In genomic region chr5:39733750-39734443, GRCm38 (mm10) we compare ENCODE assay signal across 21 mouse cellular contexts. TPM values are rescaled to one million over a fixed set of nuclear protein-coding genes. Genes with fewer than 3 reads are reported as not detected.
DNase-seq lines count a peak whose midpoint lies in the region; ATAC-seq and TF ChIP-seq lines count a peak whose summit lies in the region.
"Had no signal": no experiment of that assay in that cellular context is flagged by ENCODE, and none has a peak within 500 bp of the region (broad histone marks: within the 10 kb centered on the region; RNA-seq: fewer than 3 reads in every experiment).

No protein-coding gene starts in this region.

- dilution Hi-C loops in CH12.LX (cut with MboI; ENCODE audit: extremely low pct_ligation_motif_present, extremely low pct_unique_long_range_greater_than_20kb, low sequenced_read_pairs), result no loop called here

- no peak overlapping the region for H3K27ac ChIP-seq in CH12.LX (ENCODE audit: insufficient read depth, low read depth)
- H3K27ac ChIP-seq in intestine, postnatal 0 days (ENCODE audit: low read depth, low read length), result peak overlapping the region; percentile 80
- H3K27ac ChIP-seq in small intestine, adult 2 months (ENCODE audit: insufficient read depth, low read depth, low read length), result peak overlapping the region; percentile 83
- no peak overlapping the region for H3K27ac ChIP-seq in midbrain, embryonic 10.5 days (replicated peaks)
- H3K27ac ChIP-seq: embryonic facial prominence, embryonic 15.5 days; forebrain, embryonic 10.5 days; forebrain, embryonic 15.5 days; hindbrain, embryonic 13.5 days; hindbrain, postnatal 0 days had no signal

- no peaks in the 10 kb centered on the region for H3K27me3 ChIP-seq in CH12.LX (replicated peaks)
- no peaks in the 10 kb centered on the region for H3K27me3 ChIP-seq in intestine, postnatal 0 days (replicated peaks; ENCODE audit: control insufficient read depth, insufficient read depth, low read length)
- no peaks in the 10 kb centered on the region for H3K27me3 ChIP-seq in small intestine, adult 2 months (ENCODE audit: control insufficient read depth, insufficient read depth, low read length)
- H3K27me3 ChIP-seq in midbrain, embryonic 10.5 days (ENCODE audit: low read depth, poor library complexity, severe bottlenecking), result no peaks in the 10 kb centered on the region
- H3K27me3 ChIP-seq: embryonic facial prominence, embryonic 15.5 days; forebrain, embryonic 15.5 days; hindbrain, embryonic 13.5 days had no signal

- H3K79me2 ChIP-seq in CH12.LX (replicated peaks; ENCODE audit: control insufficient read depth, extremely low read depth, insufficient read depth, poor library complexity, severe bottlenecking), result no peaks in the 10 kb centered on the region

- H3K4me1 ChIP-seq in CH12.LX (ENCODE audit: control insufficient read depth in 1 of 2, insufficient read depth in 2 of 2), result peaks cover 0 to 14% of the 10 kb centered on the region in 2 experiments; a peak in 2 of 4 replicates
- H3K4me1 ChIP-seq in intestine, postnatal 0 days (replicated peaks; ENCODE audit: control insufficient read depth, insufficient read depth, low read length), result no peaks in the 10 kb centered on the region
- H3K4me1 ChIP-seq in small intestine, adult 2 months (ENCODE audit: control insufficient read depth, insufficient read depth, insufficient read length, low read length), result peaks cover 10% of the 10 kb centered on the region; the same call in 1 of the 2 replicates
- no peaks in the 10 kb centered on the region for H3K4me1 ChIP-seq in midbrain, embryonic 10.5 days
- H3K4me1 ChIP-seq: embryonic facial prominence, embryonic 15.5 days; forebrain, embryonic 10.5 days; forebrain, embryonic 15.5 days; hindbrain, embryonic 13.5 days had no signal

- no peak for DNase-seq in CH12.LX (ENCODE audit: extremely low read depth)
- DNase-seq in lung, postnatal 36 days, result no peak
- DNase-seq in frontal cortex, postnatal 10 days (ENCODE audit: low spot score in 2 of 2), result no peak
- DNase-seq in midbrain, embryonic 10.5 days (ENCODE audit: low spot score), result no peak
- DNase-seq: adrenal gland, adult 8-10 months; adrenal gland, postnatal 36 days; cerebellum, adult 2 months; cerebellum, postnatal 10 days; embryo, embryonic 11 days; gastrocnemius, postnatal 10 days; heart, postnatal 10 days; heart, postnatal 4 days had no signal

- no peak for TF ChIP-seq EP300 in CH12.LX (IDR thresholded peaks at IDR 0.05; ENCODE audit: low read length)

- 56% methylated on average over 1 of the region's 1 CpGs for WGBS in intestine, postnatal 0 days
- 25% methylated on average over 1 of the region's 1 CpGs for WGBS in small intestine, adult 2 months
- 93% methylated on average over 1 of the region's 1 CpGs for WGBS in midbrain, embryonic 10.5 days

- no peak for TF ChIP-seq POLR2A in CH12.LX (IDR thresholded peaks at IDR 0.05; ENCODE audit: low read depth, low read length)
- TF ChIP-seq POLR2A in small intestine, adult 2 months (IDR thresholded peaks at IDR 0.05; ENCODE audit: low read depth, low read length), result no peak

- TF ChIP-seq CTCF in CH12.LX (conservative IDR thresholded peaks at IDR 0.05 in 1 of 2, IDR thresholded peaks at IDR 0.05 in 1 of 2; ENCODE audit: low read depth in 2 of 2, low read length in 2 of 2), result no peak
- no peak for TF ChIP-seq CTCF in intestine, postnatal 0 days (IDR thresholded peaks at IDR 0.05; ENCODE audit: low read depth)
- no peak for TF ChIP-seq CTCF in small intestine, adult 2 months (IDR thresholded peaks at IDR 0.05; ENCODE audit: extremely low read depth, insufficient read length, insufficient replicate concordance, low read depth, low read length)

- in situ Hi-C loops in CH12.LX (cut with MboI; ENCODE audit: low pct_ligation_motif_present, low pct_unique_long_range_greater_than_20kb, low sequenced_read_pairs), result no loop called here

- no peaks in the 10 kb centered on the region for H3K9me3 ChIP-seq in CH12.LX (replicated peaks; ENCODE audit: low read length)
- H3K9me3 ChIP-seq in intestine, postnatal 0 days (ENCODE audit: control insufficient read depth), result no peaks in the 10 kb centered on the region; the same call in 1 of the 2 replicates
- no peaks in the 10 kb centered on the region for H3K9me3 ChIP-seq in midbrain, embryonic 10.5 days (replicated peaks)
- H3K9me3 ChIP-seq: embryonic facial prominence, embryonic 15.5 days; forebrain, embryonic 10.5 days; forebrain, embryonic 15.5 days; hindbrain, embryonic 13.5 days had no signal

- no peak overlapping the region for H3K4me2 ChIP-seq in CH12.LX (ENCODE audit: insufficient read depth, low read depth, poor library complexity, severe bottlenecking)
- no peak overlapping the region for H3K4me2 ChIP-seq in intestine, postnatal 0 days (replicated peaks; ENCODE audit: low read depth)
- H3K4me2 ChIP-seq: embryonic facial prominence, embryonic 15.5 days; forebrain, embryonic 15.5 days; hindbrain, embryonic 13.5 days had no signal

- H3K9ac ChIP-seq in CH12.LX (ENCODE audit: insufficient read depth, low read depth), result no peak overlapping the region
- H3K9ac ChIP-seq in intestine, postnatal 0 days (ENCODE audit: low read depth, low read length), result no peak overlapping the region
- H3K9ac ChIP-seq: embryonic facial prominence, embryonic 15.5 days; forebrain, embryonic 15.5 days; hindbrain, embryonic 13.5 days had no signal

- no peaks in the 10 kb centered on the region for H3K36me3 ChIP-seq in CH12.LX (replicated peaks in 1 of 2; ENCODE audit: control insufficient read depth in 1 of 2, insufficient read depth in 1 of 2, low read length in 1 of 2)
- no peaks in the 10 kb centered on the region for H3K36me3 ChIP-seq in intestine, postnatal 0 days (ENCODE audit: control insufficient read depth, insufficient read depth)
- H3K36me3 ChIP-seq in small intestine, adult 2 months (ENCODE audit: control insufficient read depth, insufficient read depth, low read length), result no peaks in the 10 kb centered on the region
- H3K36me3 ChIP-seq in midbrain, embryonic 10.5 days, result no peaks in the 10 kb centered on the region
- H3K36me3 ChIP-seq: embryonic facial prominence, embryonic 15.5 days; forebrain, embryonic 10.5 days; forebrain, embryonic 15.5 days; hindbrain, embryonic 13.5 days had no signal

- H3K4me3 ChIP-seq in CH12.LX (replicated peaks in 1 of 3; ENCODE audit: low read depth in 2 of 3, low read length in 2 of 3, poor library complexity in 1 of 3), result no peak overlapping the region
- no peak overlapping the region for H3K4me3 ChIP-seq in intestine, postnatal 0 days (ENCODE audit: low read depth, low read length)
- no peak overlapping the region for H3K4me3 ChIP-seq in small intestine, adult 2 months (ENCODE audit: low read depth, low read length)
- no peak overlapping the region for H3K4me3 ChIP-seq in midbrain, embryonic 10.5 days
- H3K4me3 ChIP-seq: embryonic facial prominence, embryonic 15.5 days; erythroblast, embryonic 14.5 days; forebrain, embryonic 10.5 days; forebrain, embryonic 15.5 days; hindbrain, embryonic 13.5 days had no signal

- ATAC-seq in granulocyte monocyte progenitor cell, adult 5-6 weeks (replicated peaks; ENCODE audit: poor library complexity, severe bottlenecking), result peak; percentile 40
- ATAC-seq in intestine, postnatal 0 days, result peak; percentile 83
- ATAC-seq: forebrain, embryonic 15.5 days; hindbrain, postnatal 0 days had no signal

- TF ChIP-seq RAD21 in CH12.LX (IDR thresholded peaks at IDR 0.05; ENCODE audit: low read depth, low read length), result no peak

TF ChIP-seq in CH12.LX, 34 proteins besides CTCF, POLR2A, EP300 and RAD21:
- TF ChIP-seq ZNF384 (IDR thresholded peaks at IDR 0.05; ENCODE audit: low read depth, low read length) (0 out of 2 replicates have a peak, but pooled peaks have one; percentile 35), HCFC1 (IDR thresholded peaks at IDR 0.05; ENCODE audit: low read depth, low read length) (no peak), GABPA (IDR thresholded peaks at IDR 0.05; ENCODE audit: insufficient replicate concordance, low read depth, low read length) (no peak)

RNA-seq across cellular contexts. Expression of gene Hs3st1, which starts 21.4 kb away (rescaled TPM):
- total RNA-seq in CH12.LX (2012; rRNA removed), result 0.81 and 0.84 TPM in 2 replicates
- 2.7 and 2.8 TPM in 2 replicates for total RNA-seq in CH12.LX (2014; rRNA removed)
- 2.8 and 2.9 TPM in 2 replicates for polyA plus RNA-seq in CH12.LX (2012; ENCODE audit: insufficient read length, low read depth)
- total RNA-seq in granulocyte monocyte progenitor cell, adult 5-6 weeks (2014; fragmentation: Nextera tagmentation), result not detected in 2 replicates
- total RNA-seq in granulocyte monocyte progenitor cell, adult 5-6 weeks (2017), result not detected in 2 replicates
- polyA plus RNA-seq in intestine, postnatal 0 days (2015; fragmentation: Nextera tagmentation; extraction: Ambion mirVana), result 7.9 and 8.5 TPM in 2 replicates
- polyA plus RNA-seq in small intestine, adult 2 months (2012; rRNA removed), result 14.1 and 17.2 TPM in 2 replicates
- 3.4 and 6.8 TPM in 2 replicates for polyA plus RNA-seq in midbrain, embryonic 10.5 days (2016; fragmentation: Nextera tagmentation; extraction: Ambion mirVana)

Comparison
In these comparisons a context has a peak if more than half of its experiments do, and no peak if none do; other contexts are left out.
1. H3K27ac ChIP-seq: peak in intestine, postnatal 0 days (single experiment) and small intestine, adult 2 months (single experiment); none in CH12.LX (single experiment) and midbrain, embryonic 10.5 days (single experiment).